Mouse (Mus musculus): ENCODE results near the gene Adck1.
"Not testable (repeated sequence)": the region's sequence is repeated elsewhere in the genome, so short reads cannot be mapped to it uniquely, and the experiment has no call there.

Adck1 gene

DNA sequence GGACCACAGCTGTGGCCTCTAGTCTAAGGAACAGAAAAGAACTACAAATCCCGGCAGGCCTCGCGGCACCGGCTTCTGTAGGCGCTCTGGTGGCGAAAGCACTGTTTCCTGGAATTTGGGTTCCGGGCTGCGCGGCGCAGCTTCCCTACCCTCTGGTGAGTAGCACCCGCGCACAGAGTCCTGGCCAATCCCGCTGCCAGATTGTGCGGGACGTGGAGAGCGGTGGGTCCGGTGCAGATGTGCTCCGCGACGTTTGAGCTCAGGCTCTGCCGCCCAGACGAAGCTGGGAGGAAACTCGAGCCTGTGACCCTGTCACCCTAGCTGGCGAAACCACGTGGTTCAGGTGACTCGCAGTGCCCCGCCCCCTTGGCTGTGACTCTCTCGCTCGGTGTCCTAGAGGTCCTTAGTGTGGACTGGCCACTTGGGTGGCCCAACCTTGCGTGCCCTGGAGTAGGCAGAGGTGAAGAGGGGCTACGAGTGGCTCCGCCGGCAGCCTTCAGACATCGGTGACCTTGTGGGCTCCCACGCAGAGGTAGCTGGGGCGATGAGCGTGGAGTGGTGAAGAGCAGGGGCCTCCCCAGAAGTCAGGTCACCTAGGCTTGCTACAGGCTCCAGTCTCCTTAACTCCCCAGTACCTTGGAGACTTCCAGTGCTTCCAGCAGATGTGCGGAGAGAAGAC, at the start of gene Adck1:
Gene Adck1 (plus strand): TSS at position 114 of the 679 bp plus-strand sequence.
- peak; percentile 90 for DNase-seq (ENCODE audit: low spot score in 2 of 2)

DNA sequence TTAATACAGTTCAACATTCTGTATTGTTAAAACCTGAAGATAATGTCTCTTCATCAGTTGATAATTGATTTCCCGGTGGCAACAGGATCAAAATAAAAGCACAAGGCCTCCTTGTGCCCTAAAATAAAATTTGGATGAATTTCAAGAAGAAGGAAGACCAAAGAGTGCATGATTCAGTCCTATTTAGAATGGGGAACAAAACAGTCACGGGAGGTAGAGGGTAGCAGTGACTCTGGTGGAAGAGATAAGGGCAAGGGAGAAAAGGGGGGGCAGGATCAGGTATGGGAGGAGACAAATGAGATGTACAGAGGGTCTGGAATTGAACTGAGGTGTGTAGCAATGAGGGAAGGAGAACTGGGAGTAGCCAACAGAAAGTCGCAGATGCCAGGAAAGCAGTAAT, 45.8 kb upstream of the Adck1 start:
- DNase-seq (ENCODE audit: low spot score in 2 of 2): no peak

DNA sequence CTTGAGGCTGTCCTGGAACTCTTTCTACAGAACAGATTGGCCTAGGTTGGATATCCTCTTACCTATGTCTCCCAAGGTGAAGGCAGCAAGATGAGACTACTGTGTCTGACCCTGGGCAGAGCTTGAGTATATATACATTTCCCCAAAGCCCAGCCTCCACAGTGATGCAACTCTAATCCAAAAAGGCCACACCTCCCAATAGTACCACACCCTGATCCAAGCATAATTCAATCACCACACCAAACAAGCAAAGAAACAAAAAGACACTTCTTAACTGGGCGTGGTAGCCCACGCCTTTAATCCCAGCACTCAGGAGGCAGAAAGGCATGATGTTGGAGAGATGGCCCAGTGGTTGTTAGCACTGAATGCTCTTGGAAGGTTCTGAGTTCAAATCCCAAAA, 36.4 kb upstream of the Adck1 start, which contains the start of gene Gm5039:
Gene Gm5039 (minus strand): TSS at position 101 of the 400 bp plus-strand sequence.
- DNase-seq (ENCODE audit: low spot score in 2 of 2): not testable (repeated sequence)

DNA sequence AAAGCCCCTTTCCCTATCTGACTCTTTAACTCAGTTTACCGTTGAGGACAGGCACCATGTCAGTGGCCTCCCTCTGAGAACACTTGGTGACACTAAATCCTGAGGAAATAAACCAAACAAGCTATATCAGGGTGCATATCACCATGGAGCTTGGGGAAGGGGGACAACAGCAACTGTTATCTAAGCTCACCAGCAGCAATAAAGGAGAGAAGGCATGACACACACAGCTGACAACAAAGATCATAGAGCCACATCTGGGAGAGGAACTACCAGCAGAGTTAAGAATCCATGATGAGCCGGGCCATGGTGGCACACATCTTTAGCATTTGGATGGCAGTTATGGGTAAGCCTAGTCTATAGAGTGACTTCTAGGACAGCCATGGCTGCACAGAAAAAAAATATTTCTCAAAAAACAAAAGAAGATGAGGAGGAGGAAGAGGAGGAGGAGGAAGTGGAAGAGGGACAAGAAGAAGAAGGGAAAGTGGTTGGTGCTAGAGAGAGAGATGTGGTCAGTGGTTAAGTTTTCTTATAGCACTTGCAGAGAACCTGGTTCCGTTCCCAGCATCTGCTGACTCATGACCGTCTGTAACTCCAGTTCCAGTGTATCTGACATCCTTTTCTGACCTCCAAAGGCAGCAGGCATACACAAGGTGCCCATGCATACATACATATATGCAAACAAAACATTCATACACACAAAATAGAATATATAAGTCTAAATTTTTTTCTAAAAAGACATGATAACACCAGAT, 23.5 kb upstream of the Adck1 start:
- not testable (repeated sequence) for DNase-seq (ENCODE audit: low spot score in 2 of 2)

DNA sequence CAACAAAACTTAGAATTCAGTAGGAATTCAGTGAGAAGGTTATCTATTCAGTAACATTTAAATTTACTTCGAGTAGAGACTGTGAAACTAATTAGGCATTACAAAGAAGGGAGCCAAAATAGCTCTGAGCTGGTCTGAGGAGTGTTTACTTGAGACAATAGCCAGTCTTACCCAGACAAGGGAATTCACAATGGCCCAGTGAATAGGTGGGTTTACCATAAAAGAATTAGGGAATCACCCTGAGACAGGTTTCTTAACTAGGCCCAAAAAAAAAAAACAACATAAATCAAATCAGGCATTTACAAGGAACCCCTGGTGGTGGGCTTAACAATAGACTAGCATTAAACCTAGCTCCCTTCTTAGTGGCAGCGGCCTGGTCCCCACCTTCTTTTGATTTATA, 19.1 kb upstream of the Adck1 start:
- not testable (repeated sequence) for DNase-seq (ENCODE audit: low spot score in 2 of 2)

DNA sequence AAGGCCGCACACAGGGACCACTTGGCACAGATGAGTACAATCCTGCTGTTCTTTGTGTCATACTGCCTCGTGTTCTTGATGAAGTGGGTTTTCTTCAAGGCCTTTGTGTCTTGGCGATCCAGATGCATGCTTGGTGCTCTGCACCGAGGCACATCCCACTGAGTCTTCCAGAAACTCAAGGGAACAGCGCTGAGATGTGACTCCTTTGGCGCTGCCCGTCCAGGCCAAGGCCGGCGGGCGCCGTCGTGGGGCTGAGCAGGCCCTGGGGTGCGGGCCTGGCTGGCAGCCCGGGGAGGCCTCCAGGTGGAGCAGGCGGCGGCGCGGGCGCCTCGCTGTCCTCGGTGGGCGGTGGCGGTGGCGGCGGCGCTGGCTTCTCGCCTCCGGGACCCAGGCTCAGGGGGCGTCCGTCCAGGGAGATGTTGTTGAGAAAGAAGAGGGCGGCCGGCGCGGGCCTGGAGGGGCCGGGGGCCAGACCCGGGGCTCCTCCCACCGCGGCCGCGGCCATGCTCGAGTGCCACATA, 6.1 kb upstream of the Adck1 start:
- no peak for DNase-seq (ENCODE audit: low spot score in 2 of 2)

DNA sequence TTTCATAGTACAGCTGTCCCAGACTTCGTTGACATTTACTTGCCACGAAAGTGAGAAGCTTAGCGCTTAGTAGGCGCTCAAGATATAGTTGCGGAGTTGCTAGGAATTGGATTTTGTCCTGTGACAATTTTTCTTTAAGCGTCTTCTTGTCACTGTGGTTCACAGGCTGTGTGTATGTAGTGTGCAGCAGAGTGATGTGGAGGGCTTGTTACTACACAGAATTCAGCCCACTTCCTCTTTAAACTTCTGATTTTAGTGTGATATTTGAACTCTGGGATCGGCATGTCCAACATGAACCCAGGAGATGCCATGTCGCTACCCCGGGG, 729 bp downstream of the Adck1 start:
- DNase-seq (ENCODE audit: low spot score in 2 of 2): no peak

DNA sequence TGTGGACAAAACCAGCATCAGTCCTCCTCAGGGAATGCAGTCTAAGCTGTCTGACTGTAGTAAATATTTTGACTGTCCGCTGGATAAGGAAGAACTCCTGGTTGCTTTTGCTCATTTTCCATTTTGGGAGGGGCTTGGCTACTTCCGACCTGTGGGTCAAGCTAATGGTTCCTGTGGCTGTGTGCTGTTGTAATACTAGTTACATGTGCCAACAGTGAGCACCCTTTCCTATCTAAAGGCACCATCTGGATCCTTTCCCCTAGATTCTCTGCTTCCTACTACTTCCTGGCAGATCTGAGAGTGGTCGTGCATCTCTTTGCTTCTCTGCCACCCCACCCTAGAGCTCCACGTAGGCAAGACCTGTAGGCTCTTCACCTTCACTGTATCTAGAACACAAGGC, 7.3 kb downstream of the Adck1 start:
- DNase-seq (ENCODE audit: low spot score in 2 of 2): no peak

DNA sequence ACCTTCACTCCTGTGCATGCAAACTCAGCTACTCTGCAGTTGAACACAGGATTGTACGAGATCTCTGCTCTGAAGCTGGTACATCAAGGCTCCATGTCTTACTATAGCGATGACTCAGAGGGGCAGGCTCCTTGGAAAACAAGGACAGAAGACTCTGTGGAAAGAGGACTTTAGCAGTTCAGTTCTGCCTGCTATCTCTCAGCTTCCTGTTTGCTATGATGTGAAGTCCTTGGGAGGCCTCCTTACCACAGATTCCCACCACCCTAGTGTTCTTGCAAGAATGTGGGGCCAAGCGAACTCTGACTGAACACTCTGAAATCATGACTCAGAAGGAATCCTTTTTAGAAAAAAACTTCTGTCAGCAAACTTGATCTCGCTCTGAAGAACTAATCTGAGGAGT, 8.3 kb downstream of the Adck1 start:
- DNase-seq (ENCODE audit: low spot score in 2 of 2): no peak

DNA sequence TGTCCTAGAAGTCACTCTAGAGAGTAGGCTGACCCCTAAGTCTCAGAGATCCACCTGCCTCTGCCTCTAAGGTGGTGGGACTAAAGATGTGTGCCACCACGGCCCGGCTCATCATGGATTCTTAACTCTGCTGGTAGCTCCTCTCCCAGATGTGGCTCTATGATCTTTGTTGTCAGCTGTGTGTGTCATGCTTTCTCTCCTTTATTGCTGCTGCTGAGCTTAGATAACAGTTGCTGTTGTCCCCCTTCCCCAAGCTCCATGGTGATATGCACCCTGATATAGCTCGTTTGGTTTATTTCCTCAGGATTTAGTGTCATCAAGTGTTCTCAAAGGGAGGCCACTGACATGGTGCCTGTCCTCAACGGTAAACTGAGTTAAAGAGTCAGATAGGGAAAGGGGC, 9.3 kb downstream of the Adck1 start:
- DNase-seq (ENCODE audit: low spot score in 2 of 2): not testable (repeated sequence)

DNA sequence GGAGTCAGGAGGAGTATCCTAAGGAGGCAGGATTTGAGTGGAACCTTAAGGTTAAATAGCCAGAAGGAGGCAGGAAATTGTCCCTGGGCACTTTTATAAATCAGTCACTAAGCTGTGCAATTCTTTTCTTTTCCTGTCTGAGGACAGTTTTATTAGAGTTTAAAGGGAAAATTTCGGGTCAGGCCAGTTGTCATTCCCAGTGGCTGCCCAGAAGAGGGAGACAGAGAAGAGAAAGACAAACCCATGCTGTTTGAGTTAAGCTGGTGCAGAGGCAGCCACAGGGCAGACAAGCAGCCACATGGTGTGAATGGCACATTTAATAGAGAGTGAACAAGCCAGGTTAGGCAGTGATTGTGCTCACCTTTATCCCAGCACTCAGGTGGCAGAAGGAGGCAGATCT, 10.0 kb downstream of the Adck1 start:
- DNase-seq (ENCODE audit: low spot score in 2 of 2): not testable (repeated sequence)

DNA sequence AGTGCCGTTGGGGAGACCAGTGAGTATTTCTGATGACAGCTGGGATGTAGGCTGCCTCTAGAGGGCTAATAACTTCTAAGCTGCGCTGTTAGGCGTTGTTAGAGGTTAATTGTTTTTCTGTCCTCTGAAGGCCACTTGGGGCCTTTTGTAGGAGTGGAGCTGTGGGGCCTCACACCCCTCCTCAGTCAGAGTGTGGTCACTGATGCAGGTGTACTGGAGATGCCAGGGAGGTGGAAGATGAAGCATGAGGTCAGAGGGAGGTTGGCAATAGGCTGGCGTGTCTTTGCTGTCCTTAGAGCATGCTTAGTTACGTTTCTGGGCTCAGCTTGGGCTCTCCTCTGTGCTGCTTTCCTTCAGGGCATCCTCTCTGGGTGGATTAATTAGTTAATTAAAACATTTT, 11.7 kb downstream of the Adck1 start:
- DNase-seq (ENCODE audit: low spot score in 2 of 2): no peak

DNA sequence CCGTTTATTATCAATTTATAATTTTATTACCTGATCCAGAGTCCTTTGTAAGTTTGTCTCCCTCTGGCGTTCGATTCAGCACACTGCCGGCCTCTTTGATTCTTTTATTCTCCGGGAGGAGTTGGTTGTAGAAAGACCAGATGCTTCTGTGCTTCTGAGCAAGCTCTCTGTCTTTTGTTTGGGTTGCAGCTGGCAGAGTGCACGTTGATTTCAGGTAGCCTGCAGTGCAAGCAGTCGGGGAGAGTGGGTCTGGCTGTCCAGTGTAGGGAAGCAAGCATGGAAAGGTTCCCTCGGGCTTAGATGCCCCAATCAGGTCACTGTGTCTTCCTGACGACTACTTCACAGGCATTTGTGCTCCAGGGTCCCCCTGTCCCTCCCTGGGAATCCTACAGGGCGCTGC, 16.5 kb downstream of the Adck1 start:
- DNase-seq (ENCODE audit: low spot score in 2 of 2): peak in 1 of 2 experiments; percentile 59

DNA sequence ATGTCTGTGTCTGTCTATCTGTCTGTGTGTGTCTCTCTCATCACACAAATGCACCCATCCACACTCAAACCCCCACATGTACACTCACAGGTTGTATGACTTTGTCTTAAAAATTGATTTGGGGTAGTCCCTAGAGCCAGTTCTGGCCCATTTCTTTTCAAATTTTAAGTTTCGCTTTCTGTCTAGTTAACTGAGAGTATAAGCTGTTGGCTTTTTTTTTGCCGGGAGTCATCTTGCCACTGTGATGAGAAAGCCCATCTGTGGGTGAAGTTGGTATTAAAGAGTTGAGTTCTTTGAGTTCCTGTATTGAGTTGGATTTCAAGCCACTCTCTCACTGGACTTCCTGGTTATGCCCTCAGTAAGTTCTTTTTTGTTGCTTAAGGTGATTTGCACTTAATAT, 17.9 kb downstream of the Adck1 start:
- no peak for DNase-seq (ENCODE audit: low spot score in 2 of 2)

DNA sequence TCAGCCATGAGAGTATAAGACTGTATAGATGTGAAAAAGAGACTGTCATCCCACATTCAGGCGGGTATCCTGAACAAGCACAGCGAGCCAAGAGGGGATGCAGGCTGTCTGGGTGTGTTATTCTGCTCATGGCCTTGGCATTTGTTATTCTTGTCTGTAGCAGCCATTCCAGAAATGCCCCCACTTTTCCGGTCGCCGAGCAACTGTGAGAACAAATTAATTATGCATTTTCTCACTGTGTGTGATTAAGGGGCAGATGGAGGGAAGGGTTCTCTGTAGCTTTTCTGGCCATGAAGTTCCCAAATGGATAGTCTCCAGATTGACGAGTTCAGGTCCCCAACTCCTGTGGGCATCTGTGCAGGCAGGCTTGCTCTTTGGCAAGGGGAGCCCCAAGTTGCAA, 28.5 kb downstream of the Adck1 start:
- no peak for DNase-seq (ENCODE audit: low spot score in 2 of 2)

DNA sequence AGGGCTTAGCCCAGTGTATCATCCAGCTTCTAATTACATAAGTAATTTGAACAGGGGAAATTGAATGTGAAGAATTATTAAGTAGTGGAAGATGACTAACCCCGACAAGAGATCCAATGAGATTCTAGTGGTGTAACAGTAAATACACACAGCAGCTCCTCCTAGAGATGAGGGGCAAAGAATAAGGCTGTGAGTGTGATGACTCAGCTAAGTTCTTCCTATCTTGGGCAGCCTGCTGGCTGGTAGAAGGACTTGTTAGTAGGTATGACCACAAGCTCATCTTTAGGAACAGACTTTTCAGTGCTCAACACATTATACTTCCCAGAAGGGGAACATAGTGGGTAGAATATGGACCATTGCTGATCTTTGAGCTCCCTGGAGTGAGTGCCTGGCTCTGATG, 38.3 kb downstream of the Adck1 start:
- DNase-seq (ENCODE audit: low spot score in 2 of 2): no peak

DNA sequence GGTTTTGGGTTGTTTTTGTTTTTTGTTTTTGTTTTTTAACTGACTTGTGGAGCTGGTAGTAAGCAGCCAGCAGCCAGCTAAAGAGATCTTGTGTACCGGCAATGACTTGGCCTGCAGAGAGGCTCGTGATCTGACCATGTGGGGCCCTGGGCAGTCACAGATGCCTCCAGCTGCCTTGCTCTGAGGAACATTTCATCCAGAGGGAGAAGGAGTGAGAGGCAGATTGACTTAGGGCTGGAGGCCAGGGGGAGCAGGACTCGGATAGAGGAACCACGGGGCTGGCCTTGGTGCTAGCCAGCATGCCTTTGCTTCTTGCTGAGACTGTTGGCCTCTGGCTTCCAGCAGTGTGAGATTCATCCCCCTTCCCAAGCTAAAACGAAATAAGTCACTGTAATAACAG, 43.2 kb downstream of the Adck1 start:
- no peak for DNase-seq (ENCODE audit: low spot score in 2 of 2)

DNA sequence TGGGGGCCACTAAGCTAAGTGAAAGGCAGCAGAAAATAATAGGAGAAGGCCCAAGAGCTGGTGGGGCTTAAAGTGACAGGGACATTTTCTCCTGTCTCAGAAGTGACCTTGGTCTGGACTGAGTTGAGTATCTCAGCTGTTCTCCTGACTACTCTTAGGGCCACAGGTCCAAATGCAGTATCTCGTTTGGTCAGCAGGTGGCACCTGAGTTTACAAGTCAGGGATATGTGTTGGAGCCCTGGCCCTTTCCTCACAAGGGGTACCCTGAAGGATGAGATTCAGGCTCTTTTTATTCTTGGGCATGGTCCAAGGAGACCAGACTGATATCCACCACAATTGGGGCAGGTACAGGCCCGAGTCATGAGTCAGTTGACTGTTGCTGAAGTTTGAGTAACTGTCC, 44.8 kb downstream of the Adck1 start:
- DNase-seq (ENCODE audit: low spot score in 2 of 2): peak; percentile 57 to 81

DNA sequence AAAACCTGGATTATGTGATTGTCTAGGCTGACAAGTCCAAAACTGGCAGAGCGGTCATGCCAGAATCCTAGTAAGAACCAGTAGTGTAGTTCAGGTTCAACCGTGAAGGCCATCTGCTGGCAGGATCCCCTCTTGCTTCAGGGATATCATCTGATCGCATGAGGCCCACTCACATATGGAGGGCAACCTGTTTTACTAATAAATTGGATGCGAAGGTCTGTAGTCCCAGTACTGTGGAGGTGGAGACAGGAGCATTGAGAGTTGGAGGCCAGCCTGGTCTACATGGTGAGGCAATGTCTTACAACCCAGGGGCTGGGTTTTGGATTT, 47.6 kb downstream of the Adck1 start:
- no peak for DNase-seq (ENCODE audit: low spot score in 2 of 2)

DNA sequence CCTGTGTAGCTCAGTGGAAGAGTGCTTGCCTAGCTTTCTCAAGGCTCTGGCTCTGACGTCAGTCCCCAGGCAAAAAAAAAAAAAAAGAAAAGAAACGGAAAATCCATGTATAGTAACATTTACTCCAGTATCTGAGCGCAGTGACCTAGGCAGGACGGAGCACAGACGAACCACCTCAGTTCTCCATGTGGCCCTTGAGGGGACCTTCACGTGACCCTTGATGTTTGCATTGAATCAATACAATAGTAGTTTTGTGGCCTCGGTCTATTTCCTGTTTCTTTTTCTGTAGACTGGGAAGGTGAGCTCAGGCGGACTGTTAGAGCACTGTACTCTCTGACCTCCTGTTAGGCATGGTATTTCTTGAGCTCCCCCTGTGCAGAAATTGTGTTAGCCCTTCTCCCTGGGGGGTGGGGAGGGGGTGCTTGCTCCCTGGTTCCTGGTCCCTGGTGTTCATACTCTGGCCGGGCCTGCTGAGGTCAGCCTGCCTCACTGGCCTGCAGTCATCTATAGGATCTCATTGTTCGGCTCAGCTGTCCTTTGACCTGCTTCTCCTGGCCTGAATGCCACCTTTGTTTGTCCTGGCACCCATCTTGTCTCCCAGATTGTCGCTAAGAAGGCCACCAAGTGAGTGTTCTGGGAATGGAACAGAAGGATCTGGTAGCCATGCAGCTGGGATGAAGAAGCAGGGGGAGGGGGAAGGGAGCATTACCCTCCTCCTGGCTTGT, 48.1 kb downstream of the Adck1 start:
- DNase-seq (ENCODE audit: low spot score in 2 of 2): no peak

DNA sequence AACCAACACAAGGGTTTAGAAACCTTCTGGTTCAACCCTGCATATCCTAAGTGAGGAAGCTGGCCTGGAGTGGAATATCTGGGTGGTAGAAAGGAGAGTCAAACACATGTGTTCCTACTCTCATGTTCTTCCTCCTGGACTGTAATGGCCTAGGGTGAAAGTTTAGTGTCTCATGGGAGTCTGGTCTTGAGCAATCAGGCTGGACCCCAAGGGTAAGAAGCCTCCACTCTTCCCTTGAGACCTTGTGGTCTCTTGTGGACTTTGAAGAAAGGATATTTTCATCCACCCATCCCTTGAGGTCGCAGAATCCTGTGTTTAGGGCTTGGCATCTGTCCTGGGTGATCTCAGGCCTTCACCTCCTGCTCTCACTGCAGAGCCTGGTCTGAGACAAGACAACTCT, 52.9 kb downstream of the Adck1 start:
- DNase-seq (ENCODE audit: low spot score in 2 of 2): no peak

DNA sequence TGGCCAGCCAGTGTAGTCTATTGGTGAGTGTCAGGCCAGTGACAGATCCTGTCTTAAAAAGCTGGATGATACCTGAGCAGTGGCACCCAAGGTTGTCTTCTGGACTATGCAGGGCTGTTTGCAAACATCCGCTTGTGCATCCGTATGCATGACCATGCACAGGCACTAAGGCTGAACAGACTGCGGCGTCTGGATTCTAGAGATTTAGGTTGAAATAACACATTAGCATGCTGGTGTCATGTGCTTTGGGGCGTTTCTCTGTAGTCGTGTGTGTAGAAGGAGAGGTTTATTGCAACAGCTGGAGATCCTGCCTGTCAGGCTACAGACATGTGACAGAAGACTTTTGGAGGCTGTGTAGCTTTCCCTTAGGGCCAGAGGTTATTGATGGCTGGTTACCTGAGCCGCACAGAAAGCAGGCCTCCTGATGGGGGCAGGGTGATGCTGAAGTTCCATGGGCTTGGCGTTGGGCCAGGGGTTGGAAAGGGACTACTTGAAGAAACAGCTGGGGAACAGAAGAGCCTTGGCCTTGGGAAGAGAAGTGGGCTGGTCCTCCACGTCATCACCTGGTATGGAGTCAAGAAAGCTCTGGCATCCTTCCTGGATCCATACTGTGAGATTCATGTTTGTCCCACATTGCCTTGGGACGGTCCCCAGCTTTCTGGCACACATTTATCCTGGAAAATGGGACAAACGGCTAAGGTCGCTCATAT, 59.7 kb downstream of the Adck1 start:
- peak in 1 of 2 experiments; percentile 29 for DNase-seq (ENCODE audit: low spot score in 2 of 2)

Measured in frontal cortex, postnatal 14 days (tissue).